Mouse (Mus musculus): ENCODE measurements around the gene Rab37. TPM values are rescaled to one million over a fixed set of nuclear protein-coding genes. Genes with fewer than 3 reads are reported as not detected.

Rab37 gene
- polyA plus RNA-seq, 1 experiment from 2014 or later, result 1.4 TPM

GRCm38 (mm10) chr11:115073002-115073401 lies 18.2 kb upstream of the Rab37 start:
- ATAC-seq (ENCODE audit: low FRiP score, low read depth), result no peak
- no peaks in the 10 kb centered on the region for H3K36me3 ChIP-seq
- H3K27me3 ChIP-seq, result peaks cover 11% of the 10 kb centered on the region
- H3K27ac ChIP-seq, result no peak overlapping the region
- 67% methylated on average over 5 of the region's 5 CpGs for WGBS
- H3K9ac ChIP-seq, result no peak overlapping the region
- H3K4me2 ChIP-seq (replicated peaks), result no peak overlapping the region
- H3K4me1 ChIP-seq, result peaks cover 10% of the 10 kb centered on the region
- no peaks in the 10 kb centered on the region for H3K9me3 ChIP-seq
- no peak overlapping the region for H3K4me3 ChIP-seq

- Histone ChIP-seq H3K4me3 (no peak overlapping the region), H3K9ac (no peak overlapping the region), H3K27ac (no peak overlapping the region), H3K36me3 (no peaks in the 10 kb centered on the region), H3K9me3 (no peaks in the 10 kb centered on the region), H3K4me1 (peaks cover 10% of the 10 kb centered on the region), H3K27me3 (peaks cover 11% of the 10 kb centered on the region), H3K4me2 (replicated peaks) (no peak overlapping the region)
- ATAC-seq (ENCODE audit: low FRiP score, low read depth), result no peak
- 71% methylated on average over 7 of the region's 7 CpGs for WGBS
These were observed 15.8 kb upstream of the Rab37 start for GRCm38 (mm10) chr11:115075407-115075806.

- Histone ChIP-seq H3K27ac (no peak overlapping the region), H3K9ac (no peak overlapping the region), H3K36me3 (no peaks in the 10 kb centered on the region), H3K4me2 (replicated peaks) (no peak overlapping the region), H3K27me3 (peaks cover 6% of the 10 kb centered on the region), H3K4me3 (no peak overlapping the region), H3K4me1 (peaks cover 10% of the 10 kb centered on the region), H3K9me3 (no peaks in the 10 kb centered on the region)
- 63% methylated on average over 5 of the region's 5 CpGs for WGBS
- no peak for ATAC-seq (ENCODE audit: low FRiP score, low read depth)
These were observed 15.4 kb upstream of the Rab37 start for GRCm38 (mm10) chr11:115075859-115076258.

- Histone ChIP-seq H3K9ac (no peak overlapping the region), H3K27ac (no peak overlapping the region), H3K9me3 (no peaks in the 10 kb centered on the region), H3K4me3 (no peak overlapping the region), H3K4me2 (replicated peaks) (no peak overlapping the region), H3K27me3 (no peaks in the 10 kb centered on the region), H3K4me1 (no peaks in the 10 kb centered on the region), H3K36me3 (no peaks in the 10 kb centered on the region)
- no peak for ATAC-seq (ENCODE audit: low FRiP score, low read depth)
- WGBS, result 96% methylated on average over 1 of the region's 1 CpGs
These were observed 13.8 kb upstream of the Rab37 start for GRCm38 (mm10) chr11:115077436-115077835.

- Histone ChIP-seq H3K4me2 (replicated peaks) (no peak overlapping the region), H3K9ac (no peak overlapping the region), H3K9me3 (no peaks in the 10 kb centered on the region), H3K27ac (no peak overlapping the region), H3K4me1 (0 out of 2 replicates have a peak, but pooled peaks cover 3% of the 10 kb centered on the region), H3K36me3 (no peaks in the 10 kb centered on the region), H3K27me3 (peaks cover 6% of the 10 kb centered on the region), H3K4me3 (no peak overlapping the region)
- WGBS, result 77% methylated on average over 5 of the region's 5 CpGs
- no peak for ATAC-seq (ENCODE audit: low FRiP score, low read depth)
These were observed 12.6 kb upstream of the Rab37 start for GRCm38 (mm10) chr11:115078680-115079079.

GRCm38 (mm10) chr11:115080886-115081285 lies 10.3 kb upstream of the Rab37 start:
- Histone ChIP-seq H3K4me2 (replicated peaks) (no peak overlapping the region), H3K36me3 (no peaks in the 10 kb centered on the region), H3K27me3 (peaks cover 25% of the 10 kb centered on the region), H3K9me3 (no peaks in the 10 kb centered on the region), H3K4me3 (no peak overlapping the region), H3K4me1 (0 out of 2 replicates have a peak, but pooled peaks cover 3% of the 10 kb centered on the region), H3K27ac (no peak overlapping the region), H3K9ac (no peak overlapping the region)
- WGBS, result 37% methylated on average over 13 of the region's 13 CpGs
- no peak for ATAC-seq (ENCODE audit: low FRiP score, low read depth)

- no peak overlapping the region for H3K4me2 ChIP-seq (replicated peaks)
- no peak overlapping the region for H3K27ac ChIP-seq
- H3K9ac ChIP-seq, result no peak overlapping the region
- 59% methylated on average over 3 of the region's 3 CpGs for WGBS
- H3K9me3 ChIP-seq, result no peaks in the 10 kb centered on the region
- no peak overlapping the region for H3K4me3 ChIP-seq
- H3K36me3 ChIP-seq, result no peaks in the 10 kb centered on the region
- peaks cover 25% of the 10 kb centered on the region for H3K27me3 ChIP-seq
- no peak for ATAC-seq (ENCODE audit: low FRiP score, low read depth)
- H3K4me1 ChIP-seq, result 0 out of 2 replicates have a peak, but pooled peaks cover 3% of the 10 kb centered on the region
These were observed 9.9 kb upstream of the Rab37 start for GRCm38 (mm10) chr11:115081373-115081772.

- Histone ChIP-seq H3K4me2 (replicated peaks) (no peak overlapping the region), H3K9ac (no peak overlapping the region), H3K9me3 (no peaks in the 10 kb centered on the region), H3K36me3 (no peaks in the 10 kb centered on the region), H3K4me3 (no peak overlapping the region), H3K4me1 (0 out of 2 replicates have a peak, but pooled peaks cover 3% of the 10 kb centered on the region), H3K27me3 (peaks cover 25% of the 10 kb centered on the region), H3K27ac (no peak overlapping the region)
- no peak for ATAC-seq (ENCODE audit: low FRiP score, low read depth)
- 69% methylated on average over 6 of the region's 6 CpGs for WGBS
These were observed 9.0 kb upstream of the Rab37 start for GRCm38 (mm10) chr11:115082196-115082595.

- WGBS, result 47% methylated on average over 18 of the region's 18 CpGs
- Histone ChIP-seq H3K4me3 (no peak overlapping the region), H3K36me3 (no peaks in the 10 kb centered on the region), H3K27ac (no peak overlapping the region), H3K4me2 (replicated peaks) (no peak overlapping the region), H3K4me1 (0 out of 2 replicates have a peak, but pooled peaks cover 3% of the 10 kb centered on the region), H3K27me3 (peaks cover 29% of the 10 kb centered on the region), H3K9ac (no peak overlapping the region), H3K9me3 (no peaks in the 10 kb centered on the region)
- no peak for ATAC-seq (ENCODE audit: low FRiP score, low read depth)
These were observed 7.7 kb upstream of the Rab37 start for GRCm38 (mm10) chr11:115083376-115084139.

- Histone ChIP-seq H3K27me3 (peaks cover 36% of the 10 kb centered on the region), H3K9ac (no peak overlapping the region), H3K36me3 (no peaks in the 10 kb centered on the region), H3K4me1 (0 out of 2 replicates have a peak, but pooled peaks cover 3% of the 10 kb centered on the region), H3K27ac (no peak overlapping the region), H3K4me2 (replicated peaks) (no peak overlapping the region), H3K9me3 (no peaks in the 10 kb centered on the region), H3K4me3 (no peak overlapping the region)
- ATAC-seq (ENCODE audit: low FRiP score, low read depth), result no peak
- 62% methylated on average over 12 of the region's 12 CpGs for WGBS
These were observed 6.6 kb upstream of the Rab37 start for GRCm38 (mm10) chr11:115084595-115084994.

GRCm38 (mm10) chr11:115085064-115085463 lies 6.2 kb upstream of the Rab37 start:
- H3K27ac ChIP-seq, result no peak overlapping the region
- H3K9ac ChIP-seq, result no peak overlapping the region
- H3K4me1 ChIP-seq, result 0 out of 2 replicates have a peak, but pooled peaks cover 3% of the 10 kb centered on the region
- no peaks in the 10 kb centered on the region for H3K36me3 ChIP-seq
- 70% methylated on average over 8 of the region's 8 CpGs for WGBS
- no peak overlapping the region for H3K4me3 ChIP-seq
- H3K27me3 ChIP-seq, result peaks cover 39% of the 10 kb centered on the region
- no peaks in the 10 kb centered on the region for H3K9me3 ChIP-seq
- no peak overlapping the region for H3K4me2 ChIP-seq (replicated peaks)
- ATAC-seq (ENCODE audit: low FRiP score, low read depth), result no peak

GRCm38 (mm10) chr11:115086213-115086612 lies 5.0 kb upstream of the Rab37 start:
- H3K27ac ChIP-seq, result no peak overlapping the region
- 59% methylated on average over 7 of the region's 7 CpGs for WGBS
- H3K4me3 ChIP-seq, result no peak overlapping the region
- no peak overlapping the region for H3K4me2 ChIP-seq (replicated peaks)
- no peaks in the 10 kb centered on the region for H3K9me3 ChIP-seq
- H3K4me1 ChIP-seq, result 0 out of 2 replicates have a peak, but pooled peaks cover 3% of the 10 kb centered on the region
- no peak overlapping the region for H3K9ac ChIP-seq
- ATAC-seq (ENCODE audit: low FRiP score, low read depth), result no peak
- H3K36me3 ChIP-seq, result no peaks in the 10 kb centered on the region
- peaks cover 50% of the 10 kb centered on the region for H3K27me3 ChIP-seq

GRCm38 (mm10) chr11:115089853-115090252 lies 1.4 kb upstream of the Rab37 start:
- Histone ChIP-seq H3K9me3 (peaks cover 6% of the 10 kb centered on the region; the same call in 1 of the 2 replicates), H3K4me3 (no peak overlapping the region), H3K9ac (no peak overlapping the region), H3K4me1 (peaks cover 9% of the 10 kb centered on the region), H3K27ac (no peak overlapping the region), H3K36me3 (no peaks in the 10 kb centered on the region), H3K4me2 (replicated peaks) (no peak overlapping the region), H3K27me3 (peaks cover 54% of the 10 kb centered on the region)
- 63% methylated on average over 6 of the region's 6 CpGs for WGBS
- ATAC-seq (ENCODE audit: low FRiP score, low read depth), result no peak

Data from limb, embryonic 13.5 days (tissue).